Mouse (Mus musculus) heart, postnatal 0 days (tissue): ENCODE measurements at regions not wholly inside any gene's neighbourhood (a gene's known extent, or its start where the extent isn't known, plus 50 kb on each side); places are given as distances from the start of the nearest gene placed in this dataset.

Source experiments
- ATAC-seq: fragments of 200-750 bp; cut with Nextera tagmentation; 2 replicates; pipeline ENCODE4 v1.8.0; 2017; ENCODE audit warnings: low read depth, moderate number of reproducible peaks, moderate library complexity; ENCODE audit not compliant: insufficient read depth
- DNase-seq: peaks from one replicate; pipeline ENCODE4 v3.0.0-alpha.2; 2016; ENCODE audit warnings: low spot score
- H3K27ac ChIP-seq: fragments of 300-500 bp; sonication (generic); 2 replicates; pipeline ENCODE4 v1.5.1; 2014; ENCODE audit warnings: low read depth, mild to moderate bottlenecking
- H3K27me3 ChIP-seq: fragments of 300-500 bp; sonication (generic); 2 replicates; pipeline ENCODE4 v1.6.1; 2014; ENCODE audit warnings: low read length, mixed read lengths; ENCODE audit not compliant: control insufficient read depth, insufficient read depth
- H3K36me3 ChIP-seq: fragments of 300-500 bp; sonication (generic); replicated peaks from 2 replicates; pipeline ENCODE4 v1.6.1; 2014; ENCODE audit warnings: low read length, mixed read lengths; ENCODE audit not compliant: control insufficient read depth, insufficient read depth
- H3K4me1 ChIP-seq: fragments of 300-500 bp; sonication (generic); 2 replicates; pipeline ENCODE4 v1.6.1; 2014; ENCODE audit warnings: antibody characterized with exemption; ENCODE audit not compliant: control insufficient read depth, insufficient read depth
- H3K4me2 ChIP-seq: fragments of 300-500 bp; sonication (generic); 2 replicates; pipeline ENCODE4 v1.6.1; 2014; ENCODE audit warnings: low read depth, mild to moderate bottlenecking, low read length, moderate library complexity
- H3K4me3 ChIP-seq: fragments of 300-500 bp; sonication (generic); 2 replicates; pipeline ENCODE4 v1.5.1; 2014; ENCODE audit warnings: low read depth, low read length
- H3K9ac ChIP-seq: fragments of 300-500 bp; sonication (generic); replicated peaks from 2 replicates; pipeline ENCODE4 v1.6.1; 2014; ENCODE audit warnings: low read depth, low read length, mixed read lengths
- H3K9me3 ChIP-seq: fragments of 300-500 bp; sonication (generic); replicated peaks from 2 replicates; pipeline ENCODE4 v1.6.1; 2016; ENCODE audit warnings: low read length; ENCODE audit not compliant: control insufficient read depth
- CTCF ChIP-seq: IDR thresholded peaks from 2 replicates; pipeline ENCODE4 v1.5.1; 2016; ENCODE audit warnings: antibody characterized with exemption, control low read depth, low read depth
- EP300 ChIP-seq: IDR thresholded peaks from 2 replicates; pipeline ENCODE4 v1.6.1; 2016; ENCODE audit warnings: antibody characterized with exemption, low read depth
- WGBS: fragments of 180-500 bp; shearing (Covaris S2); extraction: QIAGEN DNeasy Blood & Tissue Kit; methylation state at CpG from one replicate; pipeline ENCODE4 v1.1.7; 2014; 5-methylcytosine and 5-hydroxymethylcytosine counted together

DNA sequence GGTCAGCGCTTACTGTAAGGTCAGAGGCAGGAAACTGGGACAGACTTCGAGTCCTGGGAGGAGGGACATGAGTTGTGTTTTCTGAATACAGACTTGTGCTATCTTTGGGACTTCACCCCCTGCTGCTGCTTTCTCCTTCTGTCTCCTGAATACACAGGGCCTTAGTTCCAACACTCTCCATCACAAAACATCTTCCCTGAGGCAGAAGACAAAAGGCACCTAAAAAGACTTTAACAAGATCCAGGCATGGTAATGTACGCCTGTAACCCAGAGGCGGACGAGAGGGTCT is 115.5 kb downstream of the Tomm20 start:
- DNase-seq (no peak), ATAC-seq (no peak)
- TF ChIP-seq EP300: no peak
- TF ChIP-seq CTCF: no peak
- no peak overlapping the region for H3K4me2 ChIP-seq
- WGBS: 79% methylated on average over 5 of the region's 5 CpGs
- peaks cover 64% of the 10 kb centered on the region for H3K4me1 ChIP-seq
- peak overlapping the region; percentile 11; the same call in 1 of the 2 replicates for H3K27ac ChIP-seq
- H3K36me3 ChIP-seq: no peaks in the 10 kb centered on the region
- no peak overlapping the region for H3K9ac ChIP-seq
- H3K27me3 ChIP-seq: no peaks in the 10 kb centered on the region
- H3K4me3 ChIP-seq: no peak overlapping the region
- no peaks in the 10 kb centered on the region for H3K9me3 ChIP-seq

DNA sequence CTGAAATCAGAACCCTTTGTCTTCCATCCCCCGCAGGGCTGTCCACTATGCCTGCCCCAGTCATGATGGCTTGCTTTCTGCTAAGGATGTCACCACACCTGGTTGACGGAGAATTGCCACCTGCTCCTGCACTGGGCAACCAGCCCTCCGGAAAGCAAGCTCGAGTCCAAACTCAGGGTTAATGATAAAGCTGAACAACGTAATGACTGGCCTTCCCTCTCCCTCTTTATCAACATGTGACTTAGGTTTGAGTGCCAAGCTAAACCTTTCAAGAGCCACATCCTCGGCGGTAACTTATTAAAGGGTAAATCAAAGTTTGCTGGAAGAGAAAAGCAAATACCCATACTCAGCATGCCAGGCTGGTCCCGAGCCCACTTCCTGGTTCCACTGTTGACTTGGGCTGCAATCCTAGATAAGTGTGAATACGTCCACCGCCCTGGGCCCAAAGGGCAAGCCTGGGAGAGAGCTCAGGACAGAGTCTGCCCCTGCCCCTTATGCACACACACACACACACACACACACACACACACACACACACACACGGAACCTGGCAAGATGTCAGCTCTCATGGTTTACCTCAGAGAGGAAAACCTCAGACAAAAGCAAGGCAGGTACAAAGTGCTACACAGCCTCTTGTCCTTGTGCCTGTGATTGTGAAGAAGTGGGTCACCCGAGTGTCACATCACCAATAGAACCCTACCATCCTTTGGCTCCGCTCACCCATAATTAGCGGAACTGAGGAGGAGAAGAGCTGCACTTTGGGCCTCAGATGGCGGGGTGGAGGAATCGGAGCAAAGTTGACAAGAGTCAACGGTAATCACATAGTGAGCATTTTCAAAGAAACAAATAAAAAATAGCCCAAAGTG is 116.0 kb downstream of the Tomm20 start:
- no peaks in the 10 kb centered on the region for H3K9me3 ChIP-seq
- no peaks in the 10 kb centered on the region for H3K36me3 ChIP-seq
- H3K27ac ChIP-seq: peak overlapping the region; percentile 11; the same call in 1 of the 2 replicates
- H3K27me3 ChIP-seq: no peaks in the 10 kb centered on the region
- no peak overlapping the region for H3K4me2 ChIP-seq
- H3K4me3 ChIP-seq: no peak overlapping the region
- no peak overlapping the region for H3K9ac ChIP-seq
- DNase-seq (peak; percentile 57), ATAC-seq (no peak)
- TF ChIP-seq CTCF (no peak), EP300 (peak; percentile 57; the same call in 1 of the 2 replicates)
- H3K4me1 ChIP-seq: peaks cover 68% of the 10 kb centered on the region
- 44% methylated on average over 17 of the region's 17 CpGs for WGBS

- peak overlapping the region; percentile 2; the same call in 1 of the 2 replicates for H3K9ac ChIP-seq
- no peak overlapping the region for H3K4me3 ChIP-seq
- TF ChIP-seq CTCF (no peak), EP300 (no peak)
- no peak overlapping the region for H3K4me2 ChIP-seq
- peak overlapping the region; percentile 94 for H3K27ac ChIP-seq
- ATAC-seq: no peak
- H3K36me3 ChIP-seq: no peaks in the 10 kb centered on the region
- DNase-seq: peak; percentile 43
- H3K27me3 ChIP-seq: no peaks in the 10 kb centered on the region
- H3K9me3 ChIP-seq: no peaks in the 10 kb centered on the region
- 16% methylated on average over 6 of the region's 6 CpGs for WGBS
- peaks cover 62% of the 10 kb centered on the region for H3K4me1 ChIP-seq
These were observed 117.8 kb downstream of the Tomm20 start for GRCm38 (mm10) chr8:126827681-126828383.

- ATAC-seq: peak; percentile 79
These were observed 119.0 kb downstream of the Tomm20 start for GRCm38 (mm10) chr8:126826328-126827285.

DNA sequence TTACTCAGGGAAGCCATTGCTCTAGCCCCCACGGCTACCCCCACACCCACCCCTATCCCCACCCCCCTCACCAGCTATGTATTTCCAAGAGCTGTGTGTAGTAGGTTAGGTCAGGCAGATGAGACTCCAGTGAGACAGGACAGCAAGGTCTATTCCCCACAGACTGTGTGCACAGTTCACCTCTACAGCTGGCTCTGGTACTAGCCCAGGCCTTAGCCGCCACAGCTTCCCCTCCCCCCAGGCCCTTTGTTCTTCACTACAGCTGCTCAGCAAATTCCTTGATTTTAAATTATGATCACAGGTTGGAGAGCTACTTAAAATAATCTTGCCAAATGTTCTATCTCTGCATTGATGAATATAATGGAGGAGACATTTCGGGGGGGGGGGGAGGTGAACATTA is 119.8 kb downstream of the Tomm20 start:
- 0 out of 2 replicates have a peak overlapping the region, but pooled peaks have one; percentile 18 for H3K9ac ChIP-seq
- no peak overlapping the region for H3K4me3 ChIP-seq

More at GRCm38 (mm10) chr8:126826328-126827285, 119.0 kb downstream of the Tomm20 start:
- WGBS: 17% methylated on average over 11 of the region's 11 CpGs
- Histone ChIP-seq H3K9ac (no peak overlapping the region; the same call in 1 of the 2 replicates), H3K4me2 (no peak overlapping the region), H3K9me3 (no peaks in the 10 kb centered on the region), H3K4me1 (peaks cover 62% of the 10 kb centered on the region), H3K27me3 (no peaks in the 10 kb centered on the region), H3K36me3 (no peaks in the 10 kb centered on the region), H3K4me3 (no peak overlapping the region), H3K27ac (peak overlapping the region; percentile 94)
- TF ChIP-seq EP300: 0 out of 2 replicates have a peak, but pooled peaks have one; percentile 65
- TF ChIP-seq CTCF: no peak
- DNase-seq: peak; percentile 84

More for the DNA sequence above, 119.8 kb downstream of the Tomm20 start:
- no peaks in the 10 kb centered on the region for H3K9me3 ChIP-seq
- TF ChIP-seq CTCF (no peak), EP300 (no peak)
- ATAC-seq (peak; percentile 47; the same call in 1 of the 2 replicates), DNase-seq (peak; percentile 46)
- H3K4me2 ChIP-seq: no peak overlapping the region
- peaks cover 62% of the 10 kb centered on the region for H3K4me1 ChIP-seq
- peak overlapping the region; percentile 94 for H3K27ac ChIP-seq
- no peaks in the 10 kb centered on the region for H3K27me3 ChIP-seq
- 32% methylated on average over 3 of the region's 3 CpGs for WGBS
- H3K36me3 ChIP-seq: no peaks in the 10 kb centered on the region
